Mouse (Mus musculus): ENCODE measurements around the gene Prrt3. TPM values are rescaled to one million over a fixed set of nuclear protein-coding genes. Genes with fewer than 3 reads are reported as not detected.

Gene Prrt3
- polyA plus RNA-seq, 1 experiment from 2014 or later = 6.0 TPM

DNA sequence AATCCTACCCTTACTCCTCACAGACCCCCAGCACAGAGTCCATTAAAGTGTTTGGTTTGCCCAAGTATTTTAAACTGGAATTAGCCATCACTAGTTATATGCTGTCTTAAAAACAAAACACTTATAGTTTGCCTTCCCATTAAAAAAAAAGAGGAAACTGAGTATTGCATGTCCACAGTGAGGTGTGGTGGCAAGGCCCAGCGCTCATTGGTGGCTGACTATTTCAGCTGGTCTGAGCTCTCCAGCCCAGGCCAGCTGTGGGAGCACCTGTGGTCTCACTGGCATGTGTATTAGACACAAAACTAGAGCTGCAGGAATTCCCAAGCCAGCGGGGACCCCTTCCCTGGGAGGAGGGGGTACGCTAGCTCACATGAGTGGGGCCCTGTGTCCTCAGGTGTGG lies 33.2 kb downstream of the Prrt3 start:
- Histone ChIP-seq H3K4me1 (peaks cover 8% of the 10 kb centered on the region), H3K9me3 (no peaks in the 10 kb centered on the region), H3K4me3 (no peak overlapping the region), H3K36me3 (no peaks in the 10 kb centered on the region), H3K9ac (replicated peaks) (no peak overlapping the region), H3K4me2 (replicated peaks) (no peak overlapping the region), H3K27me3 (peaks cover 17% of the 10 kb centered on the region; the same call in 1 of the 2 replicates), H3K27ac (replicated peaks) (no peak overlapping the region)
- no peak for ATAC-seq (replicated peaks)
- WGBS = 66% methylated on average over 3 of the region's 3 CpGs

DNA sequence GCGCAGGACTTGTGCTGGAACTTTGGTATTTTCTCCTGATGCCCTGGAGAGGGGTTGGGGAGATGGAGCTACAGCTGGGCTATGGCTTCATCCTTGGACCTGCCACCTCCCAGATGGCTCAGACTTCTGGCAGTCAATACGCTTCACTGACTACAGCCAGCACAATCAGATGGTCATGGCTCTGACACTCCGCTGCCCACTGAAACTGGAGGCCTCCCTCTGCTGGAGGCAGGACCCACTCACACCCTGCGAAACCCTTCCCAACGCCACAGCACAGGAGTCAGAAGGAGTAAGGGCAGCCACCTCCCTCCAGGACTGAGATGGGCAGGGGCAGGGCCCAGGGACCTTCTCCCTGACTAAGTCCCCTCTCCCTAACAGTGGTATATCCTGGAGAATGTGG lies 36.1 kb downstream of the Prrt3 start:
- no peaks in the 10 kb centered on the region for H3K9me3 ChIP-seq
- no peak overlapping the region for H3K4me3 ChIP-seq
- H3K27me3 ChIP-seq = peaks cover 10% of the 10 kb centered on the region; the same call in 1 of the 2 replicates
- WGBS = 49% methylated on average over 5 of the region's 5 CpGs
- H3K36me3 ChIP-seq = no peaks in the 10 kb centered on the region
- ATAC-seq (replicated peaks) = no peak
- H3K9ac ChIP-seq (replicated peaks) = no peak overlapping the region
- no peak overlapping the region for H3K27ac ChIP-seq (replicated peaks)
- H3K4me2 ChIP-seq (replicated peaks) = no peak overlapping the region
- peaks cover 8% of the 10 kb centered on the region for H3K4me1 ChIP-seq

GRCm38 (mm10) chr6:113464040-113464439 lies 37.7 kb downstream of the Prrt3 start:
- Histone ChIP-seq H3K36me3 (no peaks in the 10 kb centered on the region), H3K27me3 (0 out of 2 replicates have a peak, but pooled peaks cover 3% of the 10 kb centered on the region), H3K9me3 (no peaks in the 10 kb centered on the region), H3K4me2 (replicated peaks) (no peak overlapping the region), H3K4me3 (no peak overlapping the region), H3K4me1 (no peaks in the 10 kb centered on the region), H3K9ac (replicated peaks) (no peak overlapping the region), H3K27ac (replicated peaks) (no peak overlapping the region)
- 72% methylated on average over 7 of the region's 7 CpGs for WGBS
- ATAC-seq (replicated peaks) = no peak

DNA sequence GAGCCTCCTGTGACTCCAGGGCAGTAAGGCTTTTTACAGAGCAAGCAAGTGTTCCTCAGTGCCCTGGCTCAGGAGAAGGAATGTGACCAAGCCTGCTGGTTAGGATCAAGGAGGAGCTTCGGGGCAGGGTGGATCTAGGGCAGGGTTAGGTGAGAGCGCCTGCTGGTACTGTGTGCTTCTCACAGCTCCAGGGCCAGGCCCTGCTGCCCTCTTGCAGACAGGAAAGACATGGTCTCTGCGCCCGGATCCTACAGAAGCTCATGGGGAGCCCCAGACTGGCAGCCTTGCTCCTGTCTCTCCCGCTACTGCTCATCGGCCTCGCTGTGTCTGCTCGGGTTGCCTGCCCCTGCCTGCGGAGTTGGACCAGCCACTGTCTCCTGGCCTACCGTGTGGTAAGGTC lies 43.1 kb downstream of the Prrt3 start:
- H3K36me3 ChIP-seq = no peaks in the 10 kb centered on the region
- no peak overlapping the region for H3K27ac ChIP-seq (replicated peaks)
- ATAC-seq (replicated peaks) = no peak
- no peak overlapping the region for H3K4me3 ChIP-seq
- no peaks in the 10 kb centered on the region for H3K9me3 ChIP-seq
- H3K4me1 ChIP-seq = no peaks in the 10 kb centered on the region
- H3K27me3 ChIP-seq = no peaks in the 10 kb centered on the region
- H3K9ac ChIP-seq (replicated peaks) = no peak overlapping the region
- 72% methylated on average over 10 of the region's 10 CpGs for WGBS
- H3K4me2 ChIP-seq (replicated peaks) = no peak overlapping the region

GRCm38 (mm10) chr6:113457952-113458534 lies 43.7 kb downstream of the Prrt3 start, which contains the start of gene Il17re:
TSS of gene Il17re (plus strand) at chr6:113458484.
- Histone ChIP-seq H3K4me2 (replicated peaks) (no peak within 1 kb of the TSS), H3K4me3 (no peak within 1 kb of the TSS), H3K9me3 (no peaks in the 10 kb centered on the region), H3K4me1 (no peaks in the 10 kb centered on the region), H3K27ac (replicated peaks) (no peak within 1 kb of the TSS), H3K9ac (replicated peaks) (no peak within 1 kb of the TSS), H3K36me3 (no peaks in the 10 kb centered on the region), H3K27me3 (no peaks in the 10 kb centered on the region)
- no peak for ATAC-seq (replicated peaks)
- 76% methylated on average over 10 of the region's 10 CpGs for WGBS

DNA sequence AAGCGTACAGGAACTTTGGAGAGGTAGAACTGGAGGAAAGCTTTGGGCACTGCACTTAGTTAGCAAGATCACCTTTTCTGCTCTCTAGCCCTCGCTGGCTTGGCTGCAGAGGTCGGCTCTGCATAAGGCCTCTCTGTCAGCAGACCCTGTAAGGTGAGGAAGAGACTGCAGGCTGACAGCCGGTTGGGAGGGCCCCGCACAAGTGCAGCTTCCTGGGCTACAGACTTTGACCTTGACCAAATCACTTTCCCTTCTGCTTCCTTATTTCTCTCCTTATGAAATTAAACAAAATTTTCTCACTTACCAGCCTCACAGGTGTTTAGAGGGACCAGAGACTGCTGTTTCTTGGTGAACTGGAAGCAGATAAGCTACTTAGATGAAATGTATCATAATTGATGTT lies 46.7 kb downstream of the Prrt3 start:
- Histone ChIP-seq H3K36me3 (no peaks in the 10 kb centered on the region), H3K4me2 (replicated peaks) (no peak overlapping the region), H3K4me1 (peaks cover 7% of the 10 kb centered on the region), H3K9me3 (no peaks in the 10 kb centered on the region), H3K4me3 (no peak overlapping the region), H3K9ac (replicated peaks) (no peak overlapping the region), H3K27ac (replicated peaks) (no peak overlapping the region), H3K27me3 (no peaks in the 10 kb centered on the region)
- no peak for ATAC-seq (replicated peaks)
- 74% methylated on average over 5 of the region's 5 CpGs for WGBS

GRCm38 (mm10) chr6:113451839-113452238 lies 49.9 kb downstream of the Prrt3 start:
- H3K4me1 ChIP-seq = peaks cover 16% of the 10 kb centered on the region
- peaks cover 23% of the 10 kb centered on the region for H3K36me3 ChIP-seq
- no peak overlapping the region for H3K27ac ChIP-seq (replicated peaks)
- H3K27me3 ChIP-seq = no peaks in the 10 kb centered on the region
- no peaks in the 10 kb centered on the region for H3K9me3 ChIP-seq
- ATAC-seq (replicated peaks) = no peak; the same call in 1 of the 2 replicates
- H3K4me3 ChIP-seq = no peak overlapping the region
- H3K4me2 ChIP-seq (replicated peaks) = no peak overlapping the region
- WGBS = 70% methylated on average over 2 of the region's 2 CpGs
- H3K9ac ChIP-seq (replicated peaks) = no peak overlapping the region

- Histone ChIP-seq H3K27ac (replicated peaks) (no peak overlapping the region; the same call in 1 of the 2 replicates), H3K9me3 (no peaks in the 10 kb centered on the region), H3K4me3 (no peak overlapping the region), H3K9ac (replicated peaks) (no peak overlapping the region), H3K27me3 (no peaks in the 10 kb centered on the region), H3K4me1 (peaks cover 25% of the 10 kb centered on the region), H3K36me3 (peaks cover 26% of the 10 kb centered on the region), H3K4me2 (replicated peaks) (no peak overlapping the region)
- 77% methylated on average over 4 of the region's 4 CpGs for WGBS
- no peak for ATAC-seq (replicated peaks)
Observed at GRCm38 (mm10) chr6:113447639-113448038, 54.1 kb downstream of the Prrt3 start.

- H3K36me3 ChIP-seq = peaks cover 26% of the 10 kb centered on the region
- no peak overlapping the region for H3K27ac ChIP-seq (replicated peaks)
- no peak overlapping the region for H3K4me2 ChIP-seq (replicated peaks)
- no peak for ATAC-seq (replicated peaks)
- no peaks in the 10 kb centered on the region for H3K9me3 ChIP-seq
- H3K4me3 ChIP-seq = no peak overlapping the region
- WGBS = 83% methylated on average over 8 of the region's 8 CpGs
- no peaks in the 10 kb centered on the region for H3K27me3 ChIP-seq
- no peak overlapping the region for H3K9ac ChIP-seq (replicated peaks)
- H3K4me1 ChIP-seq = peaks cover 23% of the 10 kb centered on the region
Observed at GRCm38 (mm10) chr6:113444207-113444965, 57.3 kb downstream of the Prrt3 start.

Small RNA genes lying within 50 kb of the gene (microRNA-seq; reads per million reads assigned to microRNA genes)
- not detected for gene Gm23365

Other genes starting within 250 kb of the Prrt3 start
- gene Cpne9, start 219.6 kb downstream of the Prrt3 start, polyA plus RNA-seq (2015; fragmentation: Nextera tagmentation; extraction: Ambion mirVana) = 0.34 and 0.39 TPM in 2 replicates
- gene Brpf1, start 194.8 kb downstream of the Prrt3 start, polyA plus RNA-seq (2015; fragmentation: Nextera tagmentation; extraction: Ambion mirVana) = 19.6 and 22.2 TPM in 2 replicates
- 11.6 and 11.8 TPM in 2 replicates for gene Ogg1, start 175.0 kb downstream of the Prrt3 start, polyA plus RNA-seq (2015; fragmentation: Nextera tagmentation; extraction: Ambion mirVana)
- 79.0 and 88.0 TPM in 2 replicates for gene Camk1, start 157.9 kb downstream of the Prrt3 start, polyA plus RNA-seq (2015; fragmentation: Nextera tagmentation; extraction: Ambion mirVana)
- gene Tada3, start 124.0 kb downstream of the Prrt3 start, polyA plus RNA-seq (2015; fragmentation: Nextera tagmentation; extraction: Ambion mirVana) = 79.4 and 82.2 TPM in 2 replicates
- gene Arpc4, start 123.8 kb downstream of the Prrt3 start, polyA plus RNA-seq (2015; fragmentation: Nextera tagmentation; extraction: Ambion mirVana) = 390 and 428 TPM in 2 replicates
- gene Ttll3, start 112.7 kb downstream of the Prrt3 start, polyA plus RNA-seq (2015; fragmentation: Nextera tagmentation; extraction: Ambion mirVana) = 7.6 and 8.1 TPM in 2 replicates
- 14.8 and 23.3 TPM in 2 replicates for gene Rpusd3, start 82.6 kb downstream of the Prrt3 start, polyA plus RNA-seq (2015; fragmentation: Nextera tagmentation; extraction: Ambion mirVana)
- not detected in 2 replicates for gene Cidec, start 66.2 kb downstream of the Prrt3 start, polyA plus RNA-seq (2015; fragmentation: Nextera tagmentation; extraction: Ambion mirVana)
- 89.2 and 93.1 TPM in 2 replicates for gene Jagn1, start 59.4 kb downstream of the Prrt3 start, polyA plus RNA-seq (2015; fragmentation: Nextera tagmentation; extraction: Ambion mirVana)
- not detected in 2 replicates for gene Il17re, start 43.4 kb downstream of the Prrt3 start, polyA plus RNA-seq (2015; fragmentation: Nextera tagmentation; extraction: Ambion mirVana)
- 1.6 and 2.4 TPM in 2 replicates for gene Il17rc, start 30.5 kb downstream of the Prrt3 start, polyA plus RNA-seq (2015; fragmentation: Nextera tagmentation; extraction: Ambion mirVana)
- 63.8 and 66.7 TPM in 2 replicates for gene Creld1, start 18.6 kb downstream of the Prrt3 start, polyA plus RNA-seq (2015; fragmentation: Nextera tagmentation; extraction: Ambion mirVana)
- gene Emc3, start 29.7 kb upstream of the Prrt3 start, polyA plus RNA-seq (2015; fragmentation: Nextera tagmentation; extraction: Ambion mirVana) = 94.9 and 103 TPM in 2 replicates
- 6.5 and 6.7 TPM in 2 replicates for gene Fancd2, start 29.8 kb upstream of the Prrt3 start, polyA plus RNA-seq (2015; fragmentation: Nextera tagmentation; extraction: Ambion mirVana)
- 0.22 TPM in 1 of 2 replicates, not detected in the other for gene Fancd2os, start 98.8 kb upstream of the Prrt3 start, polyA plus RNA-seq (2015; fragmentation: Nextera tagmentation; extraction: Ambion mirVana)
- gene Brk1, start 102.8 kb upstream of the Prrt3 start, polyA plus RNA-seq (2015; fragmentation: Nextera tagmentation; extraction: Ambion mirVana) = 239 and 240 TPM in 2 replicates
- gene Vhl, start 122.0 kb upstream of the Prrt3 start, polyA plus RNA-seq (2015; fragmentation: Nextera tagmentation; extraction: Ambion mirVana) = 79.6 and 83.6 TPM in 2 replicates
- gene Irak2, start 136.5 kb upstream of the Prrt3 start, polyA plus RNA-seq (2015; fragmentation: Nextera tagmentation; extraction: Ambion mirVana) = 1.3 and 1.5 TPM in 2 replicates
- gene Tatdn2, start 195.1 kb upstream of the Prrt3 start, polyA plus RNA-seq (2015; fragmentation: Nextera tagmentation; extraction: Ambion mirVana) = 0.78 and 1.3 TPM in 2 replicates
- 0.41 and 0.59 TPM in 2 replicates for gene Ghrl, start 217.9 kb upstream of the Prrt3 start, polyA plus RNA-seq (2015; fragmentation: Nextera tagmentation; extraction: Ambion mirVana)
- gene Sec13, start 238.8 kb upstream of the Prrt3 start, polyA plus RNA-seq (2015; fragmentation: Nextera tagmentation; extraction: Ambion mirVana) = 239 and 245 TPM in 2 replicates